Mouse (Mus musculus) stomach, embryonic 16.5 days (tissue): ENCODE results near the gene Htr1b. TPM values are rescaled to one million over a fixed set of nuclear protein-coding genes. Genes with fewer than 3 reads are reported as not detected.

Experiments
- ATAC-seq: fragments of 200-750 bp; cut with Nextera tagmentation; 2 replicates; pipeline ENCODE4 v1.8.0; 2017; ENCODE audit warnings: moderate number of reproducible peaks, moderate TSS enrichment; ENCODE audit not compliant: insufficient read depth, low FRiP score
- H3K27ac ChIP-seq: fragments of 300-500 bp; sonication (generic); 2 replicates; pipeline ENCODE4 v1.5.1; 2014; ENCODE audit warnings: low read length
- H3K27me3 ChIP-seq: fragments of 300-500 bp; sonication (generic); 2 replicates; pipeline ENCODE4 v1.6.1; 2014; ENCODE audit warnings: low read length, control low read depth, mixed read lengths; ENCODE audit not compliant: control insufficient read depth, insufficient read depth
- H3K36me3 ChIP-seq: fragments of 300-500 bp; sonication (generic); 2 replicates; pipeline ENCODE4 v1.6.1; 2014; ENCODE audit warnings: low read length; ENCODE audit not compliant: control insufficient read depth, insufficient read depth
- H3K4me1 ChIP-seq: fragments of 300-500 bp; sonication (generic); 2 replicates; pipeline ENCODE4 v1.6.1; 2014; ENCODE audit warnings: low read length, control low read depth, mixed read lengths; ENCODE audit not compliant: control insufficient read depth, insufficient read depth
- H3K4me2 ChIP-seq: fragments of 300-500 bp; sonication (generic); 2 replicates; pipeline ENCODE4 v1.6.1; 2014; ENCODE audit warnings: low read depth, low read length, mixed read lengths
- H3K4me3 ChIP-seq: fragments of 300-500 bp; sonication (generic); replicated peaks from 2 replicates; pipeline ENCODE4 v1.5.1; 2014; ENCODE audit warnings: mild to moderate bottlenecking, low read length
- H3K9ac ChIP-seq: fragments of 300-500 bp; sonication (generic); 2 replicates; pipeline ENCODE4 v1.6.1; 2014; ENCODE audit warnings: low read length
- H3K9me3 ChIP-seq: fragments of 300-500 bp; sonication (generic); replicated peaks from 2 replicates; pipeline ENCODE4 v1.6.1; 2016; ENCODE audit warnings: low read length, control low read depth; ENCODE audit not compliant: control insufficient read depth
- WGBS: fragments of 180-500 bp; shearing (Covaris S2); extraction: QIAGEN DNeasy Blood & Tissue Kit; methylation state at CpG from one replicate; pipeline ENCODE4 v1.1.7; 2014; 5-methylcytosine and 5-hydroxymethylcytosine counted together
- polyA plus RNA-seq: library from polyadenylated mRNA; unstranded; fragments of >200 nt; fragmentation: Nextera tagmentation; extraction: Ambion mirVana; gene quantifications from 2 replicates; pipeline ENCODE4 v1.2.1, GENCODE M21; 2015

Gene Htr1b
- polyA plus RNA-seq, result 1.7 and 1.8 TPM in 2 replicates

GRCm38 (mm10) chr9:81633437-81633973, at the start of gene Htr1b:
Gene Htr1b (minus strand): TSS chr9:81633828.
- no peaks in the 10 kb centered on the region for H3K9me3 ChIP-seq
- ATAC-seq, result peak; percentile 88
- peak within 1 kb of the TSS; percentile 75 for H3K4me3 ChIP-seq
- peak within 1 kb of the TSS; percentile 77 for H3K4me2 ChIP-seq
- peaks cover 11% of the 10 kb centered on the region; the same call in 1 of the 2 replicates for H3K4me1 ChIP-seq
- peaks cover 11% of the 10 kb centered on the region for H3K27me3 ChIP-seq
- under 1% methylated on average over 26 of the region's 26 CpGs for WGBS
- peak within 1 kb of the TSS; percentile 75; the same call in 1 of the 2 replicates for H3K27ac ChIP-seq
- peak within 1 kb of the TSS; percentile 78 for H3K9ac ChIP-seq
- no peaks in the 10 kb centered on the region for H3K36me3 ChIP-seq

- no peaks in the 10 kb centered on the region for H3K36me3 ChIP-seq
- H3K4me1 ChIP-seq, result no peaks in the 10 kb centered on the region
- H3K27me3 ChIP-seq, result no peaks in the 10 kb centered on the region
- H3K9ac ChIP-seq, result no peak overlapping the region
- 91% methylated on average over 1 of the region's 1 CpGs for WGBS
- no peaks in the 10 kb centered on the region for H3K9me3 ChIP-seq
- no peak overlapping the region for H3K4me2 ChIP-seq
- H3K4me3 ChIP-seq, result no peak overlapping the region
- no peak for ATAC-seq
- no peak overlapping the region for H3K27ac ChIP-seq
These were observed 43.1 kb upstream of the Htr1b start for GRCm38 (mm10) chr9:81676716-81677115.

- no peak for ATAC-seq
- H3K27ac ChIP-seq, result no peak overlapping the region
- H3K36me3 ChIP-seq, result no peaks in the 10 kb centered on the region
- no peak overlapping the region for H3K4me3 ChIP-seq
- H3K9me3 ChIP-seq, result no peaks in the 10 kb centered on the region
- 94% methylated on average over 1 of the region's 1 CpGs for WGBS
- H3K27me3 ChIP-seq, result no peaks in the 10 kb centered on the region
- no peak overlapping the region for H3K9ac ChIP-seq
- H3K4me2 ChIP-seq, result no peak overlapping the region
- peaks cover 4% of the 10 kb centered on the region; the same call in 1 of the 2 replicates for H3K4me1 ChIP-seq
These were observed 3.9 kb upstream of the Htr1b start for GRCm38 (mm10) chr9:81637486-81637885.

GRCm38 (mm10) chr9:81635109-81635508, 1.5 kb upstream of the Htr1b start:
- H3K27me3 ChIP-seq, result peaks cover 11% of the 10 kb centered on the region
- ATAC-seq, result no peak
- WGBS, result 5% methylated on average over 8 of the region's 8 CpGs
- H3K4me3 ChIP-seq, result peak overlapping the region; percentile 18
- no peak overlapping the region for H3K27ac ChIP-seq
- H3K4me1 ChIP-seq, result peaks cover 11% of the 10 kb centered on the region; the same call in 1 of the 2 replicates
- H3K9me3 ChIP-seq, result no peaks in the 10 kb centered on the region
- H3K36me3 ChIP-seq, result no peaks in the 10 kb centered on the region
- H3K9ac ChIP-seq, result no peak overlapping the region
- peak overlapping the region; percentile 77 for H3K4me2 ChIP-seq

- Histone ChIP-seq H3K4me2 (peak overlapping the region; percentile 77), H3K4me1 (peaks cover 11% of the 10 kb centered on the region; the same call in 1 of the 2 replicates), H3K4me3 (peak overlapping the region; percentile 75), H3K9me3 (no peaks in the 10 kb centered on the region), H3K27ac (no peak overlapping the region), H3K9ac (peak overlapping the region; percentile 78), H3K36me3 (no peaks in the 10 kb centered on the region), H3K27me3 (peaks cover 11% of the 10 kb centered on the region)
- no peak for ATAC-seq
- WGBS, result under 1% methylated on average over 10 of the region's 10 CpGs
These were observed 535 bp upstream of the Htr1b start for GRCm38 (mm10) chr9:81634163-81634562.

- under 1% methylated on average over 47 of the region's 47 CpGs for WGBS
- Histone ChIP-seq H3K9ac (peak overlapping the region; percentile 78), H3K36me3 (no peaks in the 10 kb centered on the region), H3K9me3 (no peaks in the 10 kb centered on the region), H3K4me2 (peak overlapping the region; percentile 77), H3K4me3 (peak overlapping the region; percentile 75), H3K4me1 (peaks cover 11% of the 10 kb centered on the region; the same call in 1 of the 2 replicates), H3K27me3 (peaks cover 11% of the 10 kb centered on the region), H3K27ac (peak overlapping the region; percentile 44; the same call in 1 of the 2 replicates)
- peak; percentile 0; the same call in 1 of the 2 replicates for ATAC-seq
These were observed 742 bp downstream of the Htr1b start for GRCm38 (mm10) chr9:81632736-81633436.

GRCm38 (mm10) chr9:81632191-81632735, 1.4 kb downstream of the Htr1b start:
- Histone ChIP-seq H3K9me3 (no peaks in the 10 kb centered on the region), H3K27ac (no peak overlapping the region), H3K36me3 (no peaks in the 10 kb centered on the region), H3K9ac (peak overlapping the region; percentile 78), H3K4me3 (peak overlapping the region; percentile 75), H3K4me2 (peak overlapping the region; percentile 77), H3K4me1 (peaks cover 11% of the 10 kb centered on the region; the same call in 1 of the 2 replicates), H3K27me3 (peaks cover 11% of the 10 kb centered on the region)
- 1% methylated on average over 31 of the region's 31 CpGs for WGBS
- peak; percentile 12; the same call in 1 of the 2 replicates for ATAC-seq

GRCm38 (mm10) chr9:81631581-81632091, 2.0 kb downstream of the Htr1b start:
- peak overlapping the region; percentile 75 for H3K4me3 ChIP-seq
- H3K27me3 ChIP-seq, result peaks cover 11% of the 10 kb centered on the region
- WGBS, result 6% methylated on average over 27 of the region's 27 CpGs
- H3K9ac ChIP-seq, result no peak overlapping the region; the same call in 1 of the 2 replicates
- no peaks in the 10 kb centered on the region for H3K9me3 ChIP-seq
- H3K4me1 ChIP-seq, result peaks cover 11% of the 10 kb centered on the region; the same call in 1 of the 2 replicates
- peak overlapping the region; percentile 77 for H3K4me2 ChIP-seq
- no peaks in the 10 kb centered on the region for H3K36me3 ChIP-seq
- no peak overlapping the region for H3K27ac ChIP-seq
- no peak for ATAC-seq
